Mouse (Mus musculus) cerebellum, adult 2 months (tissue): ENCODE data around the gene Sidt2.

Experiments used
- CTCF ChIP-seq: fragments of 200-500 bp; IDR thresholded peaks from 2 replicates; pipeline ENCODE4 v1.5.1; 2011; ENCODE audit warnings: low read depth, mild to moderate bottlenecking, control low read depth, low read length, moderate library complexity, borderline replicate concordance; ENCODE audit not compliant: insufficient read depth
- POLR2A ChIP-seq: fragments of 200-500 bp; IDR thresholded peaks from 2 replicates; pipeline ENCODE4 v1.6.1; 2011; ENCODE audit warnings: low read length, control low read depth, borderline replicate concordance; ENCODE audit not compliant: insufficient read depth

GRCm38 (mm10) chr9:45936883-45937282, 18.2 kb downstream of the Sidt2 start:
- TF ChIP-seq POLR2A, result no peak
- TF ChIP-seq CTCF, result peak; percentile 66; the same call in 1 of the 2 replicates
